In the genomic region with DNA sequence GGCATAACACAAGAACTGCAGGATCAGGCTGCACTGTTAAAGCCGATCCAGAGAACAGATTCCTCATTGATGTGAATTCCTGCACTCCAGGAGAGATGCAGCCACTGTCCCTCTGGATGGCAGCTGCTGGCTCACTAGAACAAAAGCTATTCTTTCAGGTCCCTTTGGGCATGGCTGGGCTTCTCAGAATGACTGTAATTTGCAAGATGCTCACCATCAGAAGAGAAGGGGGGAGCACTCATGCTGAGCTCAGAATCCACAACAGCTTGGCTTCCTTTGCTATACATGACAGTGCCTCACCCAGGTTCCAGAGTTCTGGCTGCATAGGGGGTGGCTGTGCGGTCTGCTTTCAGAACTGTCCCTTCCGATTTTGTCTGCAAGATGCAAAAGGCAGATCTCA, we compare ENCODE assay signal across 26 mouse cellular contexts. TPM values are rescaled to one million over a fixed set of nuclear protein-coding genes. Genes with fewer than 3 reads are reported as not detected.
A peak's percentile ranks its signal among the peaks of the same experiment; 100 is the strongest.
DNase-seq lines count a peak whose midpoint lies in the region; ATAC-seq and TF ChIP-seq lines count a peak whose summit lies in the region.
"Had no signal": no experiment of that assay in that cellular context is flagged by ENCODE, and none has a peak within 500 bp of the region (broad histone marks: within the 10 kb centered on the region; RNA-seq: fewer than 3 reads in every experiment).

No protein-coding gene starts in this region.

- no peaks in the 10 kb centered on the region for H3K4me1 ChIP-seq in hindbrain, postnatal 0 days (ENCODE audit: insufficient read depth, low read length)
- peaks cover 8% of the 10 kb centered on the region; the same call in 1 of the 2 replicates for H3K4me1 ChIP-seq in hindbrain, embryonic 14.5 days (replicated peaks; ENCODE audit: control insufficient read depth, insufficient read depth, low read length)
- H3K4me1 ChIP-seq: forebrain, embryonic 12.5 days; intestine, embryonic 15.5 days; limb, embryonic 13.5 days; liver, embryonic 12.5 days had no signal

- 15% methylated on average over 3 of the region's 3 CpGs for WGBS in hindbrain, postnatal 0 days
- 7% methylated on average over 3 of the region's 3 CpGs for WGBS in hindbrain, embryonic 14.5 days

- H3K27me3 ChIP-seq in hindbrain, postnatal 0 days (ENCODE audit: insufficient read depth, low read length) = no peaks in the 10 kb centered on the region
- H3K27me3 ChIP-seq in hindbrain, embryonic 14.5 days (ENCODE audit: control insufficient read depth, insufficient read depth, low read length) = no peaks in the 10 kb centered on the region
- H3K27me3 ChIP-seq: embryonic facial prominence, embryonic 13.5 days; forebrain, embryonic 12.5 days; hindbrain, embryonic 12.5 days; intestine, embryonic 15.5 days; limb, embryonic 13.5 days; liver, embryonic 12.5 days; midbrain, embryonic 12.5 days; stomach, embryonic 15.5 days had no signal

- no peak overlapping the region for H3K4me2 ChIP-seq in hindbrain, postnatal 0 days (ENCODE audit: low read depth, low read length)
- no peak overlapping the region for H3K4me2 ChIP-seq in hindbrain, embryonic 14.5 days (replicated peaks)
- H3K4me2 ChIP-seq: embryonic facial prominence, embryonic 13.5 days; forebrain, embryonic 12.5 days; heart, embryonic 11.5 days; hindbrain, embryonic 12.5 days; intestine, embryonic 15.5 days; limb, embryonic 13.5 days; liver, embryonic 12.5 days; midbrain, embryonic 12.5 days; stomach, embryonic 15.5 days had no signal

- no peak overlapping the region for H3K9ac ChIP-seq in hindbrain, postnatal 0 days (replicated peaks; ENCODE audit: low read length)
- no peak overlapping the region; the same call in 1 of the 2 replicates for H3K9ac ChIP-seq in hindbrain, embryonic 14.5 days
- H3K9ac ChIP-seq: embryonic facial prominence, embryonic 13.5 days; forebrain, embryonic 12.5 days; hindbrain, embryonic 12.5 days; intestine, embryonic 15.5 days; limb, embryonic 13.5 days; liver, embryonic 12.5 days; midbrain, embryonic 12.5 days; stomach, embryonic 15.5 days had no signal

- TF ChIP-seq CTCF in hindbrain, postnatal 0 days (IDR thresholded peaks at IDR 0.05; ENCODE audit: low read depth) = no peak

- DNase-seq in hindbrain, postnatal 0 days (ENCODE audit: low spot score) = peak; percentile 15
- DNase-seq in hindbrain, embryonic 14.5 days (ENCODE audit: low spot score) = no peak
- DNase-seq in ES-CJ7 (ENCODE audit: low read depth, low spot score) = peak; percentile 42
- peak; percentile 79 for DNase-seq in R1 (ENCODE audit: low read depth, low spot score)
- peak; percentile 62 for DNase-seq in retina, postnatal 1 day
- no peak for DNase-seq in layer of hippocampus, adult 11-12 months (ENCODE audit: low spot score)
- no peak for DNase-seq in kidney, postnatal 25 days
- DNase-seq: adrenal gland, postnatal 14 days; cerebellum, adult 9-11 months; gastrocnemius, postnatal 10 days; kidney, adult 8-10 months; kidney, postnatal 36 days; lung, adult 18-20 months; lung, postnatal 10 days; thymus, postnatal 25 days had no signal

- no peaks in the 10 kb centered on the region for H3K9me3 ChIP-seq in hindbrain, postnatal 0 days (ENCODE audit: low read length)
- no peaks in the 10 kb centered on the region for H3K9me3 ChIP-seq in hindbrain, embryonic 14.5 days (ENCODE audit: control insufficient read depth, low read length)
- H3K9me3 ChIP-seq: embryonic facial prominence, embryonic 13.5 days; forebrain, embryonic 12.5 days; hindbrain, embryonic 12.5 days; intestine, embryonic 15.5 days; limb, embryonic 13.5 days; liver, embryonic 12.5 days; midbrain, embryonic 12.5 days; stomach, embryonic 15.5 days had no signal

- H3K27ac ChIP-seq in hindbrain, postnatal 0 days = no peak overlapping the region
- no peak overlapping the region for H3K27ac ChIP-seq in hindbrain, embryonic 14.5 days
- H3K27ac ChIP-seq: embryonic facial prominence, embryonic 13.5 days; forebrain, embryonic 12.5 days; hindbrain, embryonic 12.5 days; intestine, embryonic 15.5 days; limb, embryonic 13.5 days; liver, embryonic 12.5 days; midbrain, embryonic 12.5 days; stomach, embryonic 15.5 days had no signal

- H3K36me3 ChIP-seq in hindbrain, postnatal 0 days (ENCODE audit: insufficient read depth, low read length) = no peaks in the 10 kb centered on the region
- no peaks in the 10 kb centered on the region for H3K36me3 ChIP-seq in hindbrain, embryonic 14.5 days (replicated peaks; ENCODE audit: control insufficient read depth, insufficient read depth)
- H3K36me3 ChIP-seq: embryonic facial prominence, embryonic 13.5 days; forebrain, embryonic 12.5 days; G1E; hindbrain, embryonic 12.5 days; intestine, embryonic 15.5 days; limb, embryonic 13.5 days; liver, embryonic 12.5 days; midbrain, embryonic 12.5 days; stomach, embryonic 15.5 days had no signal

- H3K4me3 ChIP-seq in hindbrain, postnatal 0 days (ENCODE audit: low read length) = no peak overlapping the region
- H3K4me3 ChIP-seq in hindbrain, embryonic 14.5 days (replicated peaks; ENCODE audit: low read length) = no peak overlapping the region
- H3K4me3 ChIP-seq: embryonic facial prominence, embryonic 13.5 days; erythroblast, embryonic 14.5 days; forebrain, embryonic 12.5 days; hindbrain, embryonic 12.5 days; intestine, embryonic 15.5 days; limb, embryonic 13.5 days; liver, embryonic 12.5 days; midbrain, embryonic 12.5 days; stomach, embryonic 15.5 days had no signal

- no peak for ATAC-seq in hindbrain, postnatal 0 days
- no peak for ATAC-seq in hindbrain, embryonic 14.5 days (ENCODE audit: low FRiP score)
- ATAC-seq: intestine, embryonic 15.5 days; liver, embryonic 12.5 days had no signal

RNA-seq across cellular contexts. Expression of gene Chd6, which starts 57.8 kb away (rescaled TPM):
- total RNA-seq in hindbrain, postnatal 0 days (2014; rRNA removed) = 46.1 and 74.0 TPM in 2 replicates
- 26.7 and 29.2 TPM in 2 replicates for polyA plus RNA-seq in hindbrain, postnatal 0 days (2015; fragmentation: Nextera tagmentation; extraction: Ambion mirVana)
- 31.5 and 31.8 TPM in 2 replicates for polyA plus RNA-seq in hindbrain, embryonic 14.5 days (2014; fragmentation: Nextera tagmentation; extraction: Ambion mirVana)

Comparison
In these comparisons a context has a peak if more than half of its experiments do, and no peak if none do; other contexts are left out.
1. DNase-seq: peak in hindbrain, postnatal 0 days (single experiment), ES-CJ7 (single experiment), R1 (single experiment) and retina, postnatal 1 day (single experiment); none in hindbrain, embryonic 14.5 days (single experiment), layer of hippocampus, adult 11-12 months (single experiment) and kidney, postnatal 25 days (0 of 2).